Mouse (Mus musculus) urinary bladder, postnatal 36 days (tissue): ENCODE results near the gene Chpf2.

Experiments used
- DNase-seq, 2 experiments: peaks; one replicate each; pipeline ENCODE4 v3.0.0; 2022; ENCODE audit warnings: low spot score in 2 of 2, mixed read lengths in 1 of 2

The Chpf2 gene

GRCm38 (mm10) chr5:24639081-24639480 is 52.5 kb downstream of the Chpf2 start:
- no peak for DNase-seq
